Mouse (Mus musculus): ENCODE measurements around the gene Plcxd3. TPM values are rescaled to one million over a fixed set of nuclear protein-coding genes. Genes with fewer than 3 reads are reported as not detected.
A peak's percentile ranks its signal among the peaks of the same experiment; 100 is the strongest.
"Not testable (repeated sequence)": the region's sequence is repeated elsewhere in the genome, so short reads cannot be mapped to it uniquely, and the experiment has no call there.

Plcxd3 gene
- total RNA-seq, 2 experiments from 2014 or later: 0.17 to 0.18 TPM

- DNase-seq: no peak
- intact Hi-C loops (cut with DNase I): no loop called here
Measured at GRCm38 (mm10) chr15:4533700-4534099, 158.4 kb downstream of the Plcxd3 start.

- intact Hi-C loops (cut with DNase I): no loop called here
- no peak for DNase-seq
Measured at GRCm38 (mm10) chr15:4559121-4559520, 183.8 kb downstream of the Plcxd3 start.

GRCm38 (mm10) chr15:4561431-4561970, 186.2 kb downstream of the Plcxd3 start:
- peak in 1 of 2 experiments; percentile 28 for DNase-seq
- intact Hi-C loops (cut with DNase I): no loop called here

- intact Hi-C loops (cut with DNase I): not testable (repeated sequence)
Measured at GRCm38 (mm10) chr15:4595521-4595920, 220.2 kb downstream of the Plcxd3 start.

GRCm38 (mm10) chr15:4598661-4599060, 223.4 kb downstream of the Plcxd3 start:
- intact Hi-C loops (cut with DNase I); DNase-seq: not testable (repeated sequence)

More at GRCm38 (mm10) chr15:4595521-4595920, 220.2 kb downstream of the Plcxd3 start:
- DNase-seq: not testable (repeated sequence)

GRCm38 (mm10) chr15:4599331-4599730, 224.0 kb downstream of the Plcxd3 start:
- intact Hi-C loops (cut with DNase I); DNase-seq: not testable (repeated sequence)

GRCm38 (mm10) chr15:4605630-4606029, 230.3 kb downstream of the Plcxd3 start:
- no peak for DNase-seq
- intact Hi-C loops (cut with DNase I): no loop called here

Data from gastrocnemius, postnatal 36 days (tissue).